Mouse (Mus musculus) yolk sac, embryonic 10.5 days (tissue): ENCODE data around the gene Zdhhc8.
A peak's percentile ranks its signal among the peaks of the same experiment; 100 is the strongest.
"Not testable (repeated sequence)": the region's sequence is repeated elsewhere in the genome, so short reads cannot be mapped to it uniquely, and the experiment has no call there.

Source experiments
- DNase-seq: peaks from one replicate; pipeline ENCODE4 v3.0.0-alpha.2; 2017; ENCODE audit warnings: low spot score

The Zdhhc8 gene

GRCm38 (mm10) chr16:18195561-18195960 is 39.4 kb downstream of the Zdhhc8 start:
- not testable (repeated sequence) for DNase-seq

- no peak for DNase-seq
Observed at GRCm38 (mm10) chr16:18195068-18195467, 39.9 kb downstream of the Zdhhc8 start.

GRCm38 (mm10) chr16:18194208-18194985 is 40.5 kb downstream of the Zdhhc8 start:
- no peak for DNase-seq

- DNase-seq = no peak
Observed at GRCm38 (mm10) chr16:18191006-18191405, 43.9 kb downstream of the Zdhhc8 start.

GRCm38 (mm10) chr16:18187221-18187620 is 47.7 kb downstream of the Zdhhc8 start:
- no peak for DNase-seq

GRCm38 (mm10) chr16:18186798-18187197 is 48.1 kb downstream of the Zdhhc8 start:
- DNase-seq = no peak

DNA sequence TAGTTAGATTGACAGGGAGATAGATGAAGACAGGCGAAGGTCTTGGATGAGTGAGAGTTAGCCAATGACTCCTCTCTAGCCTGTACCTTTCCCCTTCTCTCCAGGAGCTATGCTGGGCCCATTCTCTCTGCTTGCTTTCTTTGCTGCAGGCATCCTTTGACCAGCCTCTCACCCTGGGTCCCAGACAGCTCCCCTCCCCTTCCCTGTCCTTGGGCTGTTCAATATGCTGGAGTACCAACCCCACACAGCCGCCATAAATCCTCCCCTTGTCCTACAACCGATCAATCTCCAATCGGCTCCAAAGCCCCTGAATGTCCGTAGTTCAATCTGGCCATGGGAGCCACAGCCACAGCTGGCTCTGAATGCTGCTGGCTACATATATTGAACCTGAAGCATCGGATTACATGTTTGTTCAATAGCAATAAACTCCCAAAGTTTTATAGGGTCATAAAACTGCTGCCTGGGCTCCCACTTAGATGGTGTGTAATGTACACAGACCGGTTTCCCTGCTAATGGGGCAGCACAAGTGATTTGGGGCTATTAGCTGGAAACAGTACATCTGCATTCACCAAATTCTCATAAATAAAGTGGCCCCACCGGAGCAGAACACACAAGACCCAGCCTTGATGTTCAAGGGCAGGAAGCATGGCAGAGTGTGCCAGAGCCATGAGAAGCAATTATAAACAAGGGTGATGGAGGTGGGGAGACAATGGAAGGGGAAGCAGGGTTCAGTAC is 49.1 kb downstream of the Zdhhc8 start:
- DNase-seq = no peak

- no peak for DNase-seq
Observed at GRCm38 (mm10) chr16:18182766-18183165, 52.2 kb downstream of the Zdhhc8 start.

- no peak for DNase-seq
Observed at GRCm38 (mm10) chr16:18181398-18181797, 53.5 kb downstream of the Zdhhc8 start.

DNA sequence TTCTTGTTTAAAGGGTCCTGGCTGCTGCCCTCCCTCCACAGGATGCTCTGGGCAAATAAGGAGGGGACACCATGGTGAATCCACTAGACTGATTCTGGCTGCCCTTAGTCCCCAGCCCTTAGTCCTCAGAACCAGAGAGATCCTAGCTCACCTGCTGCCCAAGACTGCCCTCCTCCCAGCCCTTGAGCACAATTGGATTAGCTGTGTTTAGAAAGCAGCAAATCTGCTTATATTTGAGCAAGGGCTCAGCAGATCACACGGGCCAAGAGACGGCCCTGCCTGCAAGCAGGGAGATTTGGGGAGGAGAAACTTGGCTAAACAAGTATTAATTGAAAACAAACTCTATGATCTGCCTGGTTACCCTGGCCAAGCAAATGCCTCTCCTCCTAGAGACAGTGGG is 55.3 kb downstream of the Zdhhc8 start:
- no peak for DNase-seq

DNA sequence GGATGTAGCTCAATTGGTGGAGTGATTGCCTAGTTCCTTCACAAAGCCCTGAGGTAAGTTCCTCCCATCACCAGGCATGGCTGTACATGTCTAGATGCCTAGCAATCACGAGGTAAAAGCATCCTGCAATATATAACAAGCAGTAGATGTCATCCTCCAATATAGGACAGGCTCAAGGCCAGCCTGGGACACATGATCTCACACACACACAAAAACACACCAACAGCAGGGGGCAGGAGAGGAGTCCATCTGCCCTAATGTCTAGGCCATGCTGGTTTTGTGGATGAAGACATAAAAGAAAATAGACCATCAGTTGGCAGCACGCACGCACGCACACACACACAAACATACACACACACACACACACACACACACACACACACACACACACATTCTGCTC is 58.2 kb downstream of the Zdhhc8 start:
- no peak for DNase-seq

- DNase-seq = no peak
Observed at GRCm38 (mm10) chr16:18175817-18176541, 59.0 kb downstream of the Zdhhc8 start.

DNA sequence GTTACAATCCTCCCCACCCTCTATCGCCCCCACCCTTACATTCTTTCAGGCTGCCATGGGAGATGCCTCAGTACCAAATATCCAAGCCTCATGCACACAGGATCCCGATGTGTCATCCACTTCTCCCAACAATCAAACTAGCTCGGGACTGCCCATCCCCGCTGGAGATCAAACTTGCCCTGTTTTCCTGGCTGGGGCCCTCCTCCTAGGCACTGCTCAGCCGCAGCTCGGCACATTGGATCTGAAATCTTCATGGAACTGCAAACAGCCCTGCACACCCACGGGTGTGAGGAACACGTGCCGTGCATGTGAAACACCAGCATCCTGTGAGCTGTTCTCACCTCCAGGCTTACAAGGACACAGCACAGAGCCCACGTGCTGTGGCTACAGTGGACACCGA is 61.1 kb downstream of the Zdhhc8 start:
- no peak for DNase-seq

DNA sequence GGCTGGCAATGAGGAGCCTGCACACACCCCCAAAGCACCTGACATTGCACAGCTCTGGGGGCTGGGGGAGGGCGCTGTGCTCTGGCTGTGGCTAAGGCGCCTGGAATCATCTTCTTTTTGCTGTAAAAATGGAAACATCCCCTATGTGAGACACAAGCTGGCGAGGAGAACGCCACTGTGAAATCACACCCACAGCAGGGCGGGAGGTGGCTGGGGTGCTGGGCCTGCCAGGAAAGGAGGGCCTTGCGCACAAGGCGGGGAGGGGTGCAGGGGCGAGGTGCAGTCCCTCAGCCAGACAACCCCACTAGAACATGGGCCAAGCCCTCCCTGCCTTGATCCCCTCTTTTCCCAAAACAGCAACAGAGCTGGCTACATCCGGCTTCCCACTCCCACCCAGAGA is 61.7 kb downstream of the Zdhhc8 start:
- DNase-seq = no peak

DNA sequence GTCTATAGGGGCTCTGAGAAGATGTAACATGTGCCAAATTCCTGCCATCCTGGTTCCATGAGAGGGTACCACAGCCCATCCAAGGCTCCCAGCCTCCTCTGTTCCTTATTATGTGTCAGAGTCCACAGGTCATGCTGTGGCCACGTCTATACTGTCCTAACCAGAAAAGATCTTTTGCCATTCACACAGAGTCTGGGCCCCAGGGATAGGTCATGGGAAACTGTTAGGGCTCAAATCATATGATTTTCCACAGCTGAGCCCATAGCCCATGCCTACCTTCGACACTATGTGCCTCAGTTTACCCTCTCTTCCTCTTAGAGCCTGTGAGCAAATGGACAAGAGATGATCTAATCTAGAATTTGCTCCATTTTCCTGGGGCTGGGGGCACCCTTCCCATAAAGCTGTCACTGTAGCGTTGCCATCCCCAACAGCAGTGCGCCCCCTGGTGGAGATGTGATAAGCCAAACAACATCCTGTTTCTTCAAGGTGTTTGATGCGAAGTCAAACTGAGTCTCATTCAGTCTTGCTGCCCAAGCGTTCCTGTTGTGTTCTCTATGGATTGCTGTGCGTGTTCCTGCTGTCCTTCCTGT is 62.6 kb downstream of the Zdhhc8 start:
- DNase-seq = peak; percentile 22
